Mouse (Mus musculus) lung, adult 2 months (tissue): ENCODE measurements around the gene Fdx1. TPM values are rescaled to one million over a fixed set of nuclear protein-coding genes. Genes with fewer than 3 reads are reported as not detected.

ENCODE experiments used
- DNase-seq: peaks from one replicate; pipeline ENCODE4 v3.0.0; 2022
- H3K4me1 ChIP-seq: fragments of 200-500 bp; 2 replicates; pipeline ENCODE4 v1.6.1; 2011; ENCODE audit warnings: low read length; ENCODE audit not compliant: control insufficient read depth, insufficient read depth
- H3K4me3 ChIP-seq: fragments of 200-500 bp; replicated peaks from 2 replicates; pipeline ENCODE3; 2011; ENCODE audit warnings: low read depth, mild to moderate bottlenecking, control low read depth, low read length; ENCODE audit errors: extremely low read depth
- CTCF ChIP-seq: fragments of 200-500 bp; IDR thresholded peaks from 2 replicates; pipeline ENCODE4 v1.5.1; 2011; ENCODE audit warnings: mild to moderate bottlenecking, low read length, control low read depth; ENCODE audit not compliant: insufficient read depth
- POLR2A ChIP-seq: fragments of 200-500 bp; IDR thresholded peaks from 2 replicates; pipeline ENCODE4 v1.6.1; 2011; ENCODE audit warnings: low read depth, mild to moderate bottlenecking, control low read depth, low read length, borderline replicate concordance; ENCODE audit errors: extremely low read depth
- WGBS: fragments of 180-500 bp; shearing (Covaris S2); methylation state at CpG from one replicate; pipeline ENCODE4 v1.1.7; 2018; 5-methylcytosine and 5-hydroxymethylcytosine counted together
- polyA plus RNA-seq: library from polyadenylated mRNA; depleted of rRNA; stranded (reverse); fragments of >200 nt; gene quantifications from 2 replicates; pipeline ENCODE4 v1.2.3, GENCODE M21; 2012

The Fdx1 gene
- polyA plus RNA-seq, 1 experiment = 106 TPM

DNA sequence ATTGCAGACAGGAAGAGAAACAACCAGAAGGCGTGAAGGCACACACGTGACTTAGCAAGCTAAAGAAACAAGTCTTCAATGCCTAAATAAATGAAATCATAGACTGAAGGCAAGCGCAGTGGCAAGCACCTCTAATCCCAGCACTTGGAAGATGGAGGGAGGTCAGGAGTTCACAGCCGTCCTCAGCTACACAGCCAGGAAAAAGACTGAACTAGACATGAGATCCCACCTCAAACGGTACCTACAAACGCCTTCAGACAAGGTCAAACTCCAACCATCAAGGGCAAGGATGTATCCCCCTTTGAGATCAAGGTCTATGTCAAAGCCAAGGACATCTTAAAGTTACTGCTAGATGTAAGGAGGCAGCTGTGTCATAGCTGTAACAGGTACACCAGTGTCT is 19.4 kb downstream of the Fdx1 start:
- TF ChIP-seq CTCF (no peak), POLR2A (no peak)
- H3K4me3 ChIP-seq = no peak overlapping the region
- WGBS = 85% methylated on average over 6 of the region's 6 CpGs
- DNase-seq = no peak
- H3K4me1 ChIP-seq = peaks cover 2% of the 10 kb centered on the region; the same call in 1 of the 2 replicates

GRCm38 (mm10) chr9:51934641-51935040 is 28.7 kb downstream of the Fdx1 start:
- TF ChIP-seq CTCF (no peak), POLR2A (no peak)
- WGBS = 86% methylated on average over 1 of the region's 1 CpGs

DNA sequence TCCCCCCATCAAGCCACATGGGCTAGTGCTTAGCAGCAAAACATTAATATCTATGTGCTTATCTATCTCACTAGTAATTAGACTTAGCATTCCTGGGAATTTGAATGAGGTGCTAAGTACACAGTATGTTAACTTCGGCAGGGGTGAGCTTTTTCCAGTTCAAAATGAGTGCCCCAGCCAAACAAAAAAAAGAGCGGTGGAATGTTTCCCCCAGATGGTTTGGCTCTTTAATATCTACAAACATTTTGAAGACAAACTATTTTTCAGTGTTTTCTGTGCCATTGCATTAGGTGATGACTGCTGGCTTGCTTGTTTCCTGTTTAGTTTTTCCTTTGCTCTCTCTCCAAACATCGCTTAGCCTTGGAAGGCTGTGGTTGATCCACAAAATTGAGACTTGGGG is 31.4 kb downstream of the Fdx1 start:
- H3K4me1 ChIP-seq = no peaks in the 10 kb centered on the region
- WGBS = 49% methylated on average over 3 of the region's 3 CpGs

More at GRCm38 (mm10) chr9:51934641-51935040, 28.7 kb downstream of the Fdx1 start:
- Histone ChIP-seq H3K4me1 (no peaks in the 10 kb centered on the region), H3K4me3 (no peak overlapping the region)
- no peak for DNase-seq

GRCm38 (mm10) chr9:51931054-51931690 is 32.2 kb downstream of the Fdx1 start:
- TF ChIP-seq POLR2A (no peak), CTCF (no peak)
- DNase-seq = no peak
- Histone ChIP-seq H3K4me1 (no peaks in the 10 kb centered on the region), H3K4me3 (no peak overlapping the region)
- 76% methylated on average over 7 of the region's 7 CpGs for WGBS

More for the DNA sequence above, 31.4 kb downstream of the Fdx1 start:
- TF ChIP-seq POLR2A (no peak), CTCF (no peak)
- no peak for DNase-seq
- H3K4me3 ChIP-seq = no peak overlapping the region

DNA sequence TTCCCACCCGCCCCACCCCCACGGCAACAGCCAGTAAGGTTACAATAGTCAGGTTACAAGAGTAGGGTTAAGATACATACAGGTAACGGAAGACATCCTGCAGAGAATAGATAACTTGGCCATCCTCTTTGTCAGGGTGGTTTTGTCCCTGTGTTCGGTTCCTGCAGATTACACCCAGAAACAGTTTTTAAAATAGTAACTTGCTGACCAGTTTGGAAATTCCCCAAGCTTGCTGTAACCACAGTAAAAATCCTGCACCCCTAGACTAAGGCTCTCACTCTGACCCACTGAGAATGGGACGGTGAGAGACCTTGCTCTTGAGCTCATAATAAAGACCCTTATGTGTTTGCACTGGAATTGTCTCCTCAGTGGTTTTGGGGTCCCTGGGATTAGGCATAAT is 33.4 kb downstream of the Fdx1 start:
- TF ChIP-seq CTCF = no peak
- TF ChIP-seq POLR2A = no peak
- DNase-seq = no peak
- Histone ChIP-seq H3K4me1 (no peaks in the 10 kb centered on the region), H3K4me3 (no peak overlapping the region)
- 67% methylated on average over 5 of the region's 5 CpGs for WGBS

GRCm38 (mm10) chr9:51928659-51929058 is 34.7 kb downstream of the Fdx1 start:
- Histone ChIP-seq H3K4me1 (no peaks in the 10 kb centered on the region), H3K4me3 (no peak overlapping the region)
- DNase-seq = no peak
- WGBS = 56% methylated on average over 7 of the region's 7 CpGs
- no peak for TF ChIP-seq POLR2A
- no peak for TF ChIP-seq CTCF

DNA sequence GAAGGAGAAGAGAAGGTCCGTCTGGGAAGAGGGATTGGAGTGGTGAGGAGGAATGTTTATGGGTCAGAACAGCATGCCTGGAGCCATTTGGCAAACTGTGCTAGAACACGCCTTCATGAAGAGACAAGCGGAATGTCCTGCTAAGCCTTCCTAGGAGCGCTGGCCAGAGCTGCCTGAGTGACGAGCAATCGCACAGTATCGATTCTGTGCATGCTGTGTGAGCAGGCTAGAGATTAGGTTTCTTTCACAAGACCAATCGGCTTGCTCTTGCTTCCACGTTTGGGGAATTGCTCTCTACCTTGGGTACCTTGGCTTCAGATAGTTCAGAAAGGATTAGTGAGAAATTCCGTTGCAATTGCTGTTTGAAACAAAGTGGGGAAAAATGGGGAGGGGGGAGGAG is 35.2 kb downstream of the Fdx1 start:
- TF ChIP-seq CTCF (no peak), POLR2A (no peak)
- no peak overlapping the region for H3K4me3 ChIP-seq
- DNase-seq = no peak
- no peaks in the 10 kb centered on the region for H3K4me1 ChIP-seq
- WGBS = 49% methylated on average over 10 of the region's 10 CpGs

DNA sequence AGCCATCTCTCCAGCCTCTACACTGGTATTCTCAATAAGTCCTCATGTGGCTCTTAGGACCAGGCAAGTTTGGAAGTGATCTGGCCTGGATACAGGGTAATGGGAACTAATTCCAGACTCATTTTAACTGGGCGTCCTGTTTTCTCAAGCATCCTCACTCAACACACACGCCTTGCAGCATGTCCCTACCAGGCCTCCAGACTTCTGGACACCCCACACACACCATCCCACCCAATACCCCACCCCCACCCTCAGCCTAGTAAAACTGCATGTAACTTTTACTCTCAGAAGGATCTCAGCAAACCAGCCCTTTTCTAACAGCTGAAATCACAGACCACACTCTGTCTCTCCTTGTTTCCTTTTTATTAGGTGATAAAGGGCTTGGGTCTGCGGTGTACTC is 35.7 kb downstream of the Fdx1 start:
- WGBS = 57% methylated on average over 3 of the region's 3 CpGs
- Histone ChIP-seq H3K4me3 (no peak overlapping the region), H3K4me1 (no peaks in the 10 kb centered on the region)
- no peak for DNase-seq
- no peak for TF ChIP-seq POLR2A
- TF ChIP-seq CTCF = no peak

- DNase-seq = no peak
- no peak overlapping the region for H3K4me3 ChIP-seq
- H3K4me1 ChIP-seq = no peaks in the 10 kb centered on the region
- 95% methylated on average over 8 of the region's 8 CpGs for WGBS
- no peak for TF ChIP-seq POLR2A
- no peak for TF ChIP-seq CTCF
These were observed 36.7 kb downstream of the Fdx1 start for GRCm38 (mm10) chr9:51926629-51927028.

- WGBS = 71% methylated on average over 8 of the region's 8 CpGs
These were observed 38.7 kb downstream of the Fdx1 start for GRCm38 (mm10) chr9:51924551-51925081.

More at GRCm38 (mm10) chr9:51924551-51925081, 38.7 kb downstream of the Fdx1 start:
- no peak overlapping the region for H3K4me3 ChIP-seq
- no peak for TF ChIP-seq CTCF
- TF ChIP-seq POLR2A = no peak
- no peaks in the 10 kb centered on the region for H3K4me1 ChIP-seq
- no peak for DNase-seq
